Mouse (Mus musculus): ENCODE data around the gene Pcare.

DNA sequence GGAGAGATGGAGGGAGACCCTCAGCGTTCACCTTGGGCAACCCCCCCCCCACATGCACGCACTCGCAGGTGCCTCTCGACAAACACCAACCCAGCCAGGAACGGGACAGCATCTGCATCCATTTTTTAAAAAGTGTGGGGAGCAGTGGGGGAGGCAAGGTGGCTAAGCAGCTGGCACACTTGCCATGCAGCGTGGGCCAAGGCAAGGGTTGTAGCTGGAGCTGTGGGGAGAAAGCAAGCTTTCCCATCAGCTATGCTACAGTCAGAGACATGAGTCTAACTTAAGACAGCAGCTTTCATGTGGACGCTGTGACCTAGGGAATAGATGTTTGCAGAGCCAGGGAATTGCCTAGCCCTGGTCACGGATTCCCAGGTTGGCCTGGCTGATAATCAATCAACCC lies 57.5 kb downstream of the Pcare start:
- no peak for TF ChIP-seq CTCF (conservative IDR thresholded peaks at IDR 0.05; ENCODE audit: low read length)
- no peak for TF ChIP-seq POU5F1 (IDR thresholded peaks at IDR 0.05; ENCODE audit: borderline replicate concordance, low read length)
